Mouse (Mus musculus) fibroblast of lung, adult 2 months (primary cell): Measurements from ENCODE around the gene Ciao2a.

ENCODE experiments used
- DNase-seq: peaks from one replicate; pipeline ENCODE4 v3.0.0-alpha.2; 2011; ENCODE audit warnings: low read depth

Gene Ciao2a

GRCm38 (mm10) chr9:66162995-66163394 is 36.6 kb downstream of the Ciao2a start:
- DNase-seq, result no peak

DNA sequence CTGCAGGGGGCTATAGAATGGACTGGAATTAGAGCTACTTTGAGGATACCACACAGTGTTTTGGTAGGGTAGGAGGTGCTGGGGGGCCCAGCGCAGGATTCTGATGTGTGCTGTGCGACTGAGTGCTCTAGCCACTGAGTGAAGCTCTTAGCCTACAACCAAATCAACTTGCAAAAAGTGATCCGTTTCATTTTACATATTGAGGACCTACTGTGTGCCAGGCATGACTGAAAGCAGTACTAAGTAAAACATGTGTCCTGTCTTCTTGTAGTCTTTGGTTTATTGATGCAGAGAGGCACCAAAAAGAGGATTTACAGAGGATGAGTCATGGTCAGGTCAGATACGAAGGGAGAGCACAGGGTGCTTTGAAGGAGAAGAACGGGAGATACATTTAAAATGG is 40.8 kb downstream of the Ciao2a start:
- no peak for DNase-seq

DNA sequence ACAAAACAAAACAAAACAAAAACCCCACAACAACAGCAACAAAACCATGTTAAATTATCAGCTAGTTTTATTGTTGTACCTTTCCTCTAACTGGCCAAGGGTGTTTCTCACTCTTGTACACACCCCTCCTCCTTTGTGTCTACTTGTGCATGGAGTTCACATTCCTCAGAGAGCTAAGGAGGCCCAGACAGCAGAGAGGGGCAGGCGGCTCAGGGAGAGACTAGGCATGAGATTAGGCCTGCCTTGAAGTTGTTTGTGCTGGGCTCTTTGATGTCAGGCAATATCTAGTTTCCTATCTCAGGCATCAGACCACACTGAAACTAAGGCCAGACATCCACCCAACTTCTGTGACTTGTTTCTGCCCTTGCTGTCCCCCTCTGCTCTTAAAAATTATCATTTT is 41.8 kb downstream of the Ciao2a start:
- DNase-seq, result no peak

- DNase-seq, result no peak
Measured at GRCm38 (mm10) chr9:66170506-66170905, 44.1 kb downstream of the Ciao2a start.

DNA sequence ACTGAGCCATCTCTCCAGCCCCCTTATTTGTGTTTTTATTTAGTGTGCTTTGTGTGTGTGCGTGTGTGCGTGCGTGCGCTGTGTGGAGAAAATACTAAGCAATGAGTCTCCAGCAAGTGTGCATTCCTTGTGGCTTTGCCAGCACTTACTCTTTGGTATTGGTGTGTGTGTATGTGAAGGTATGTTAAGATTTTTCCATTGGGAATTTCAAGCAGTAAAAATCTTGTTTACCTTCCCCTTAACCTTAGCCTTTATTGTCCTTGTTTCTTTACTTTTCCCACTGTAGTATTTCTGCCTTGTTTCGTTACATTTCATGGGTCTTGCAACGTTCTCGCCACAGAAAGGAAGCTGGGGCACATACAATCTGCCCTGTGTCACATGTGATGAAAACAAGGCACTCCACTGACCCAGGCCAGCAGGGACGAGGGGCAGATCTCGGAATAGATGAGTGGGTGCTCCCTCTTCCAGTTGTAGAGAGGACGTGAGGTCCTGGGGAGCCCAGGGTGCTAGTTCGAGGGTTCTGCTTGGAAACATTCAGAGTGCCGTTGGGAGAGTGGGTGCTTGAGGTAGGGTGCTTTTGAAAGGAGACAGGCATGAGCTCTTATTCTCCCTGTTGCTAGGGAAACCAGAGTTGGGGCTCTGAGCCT is 45.0 kb downstream of the Ciao2a start:
- DNase-seq, result no peak

GRCm38 (mm10) chr9:66173316-66173855 is 47.0 kb downstream of the Ciao2a start:
- DNase-seq, result no peak

DNA sequence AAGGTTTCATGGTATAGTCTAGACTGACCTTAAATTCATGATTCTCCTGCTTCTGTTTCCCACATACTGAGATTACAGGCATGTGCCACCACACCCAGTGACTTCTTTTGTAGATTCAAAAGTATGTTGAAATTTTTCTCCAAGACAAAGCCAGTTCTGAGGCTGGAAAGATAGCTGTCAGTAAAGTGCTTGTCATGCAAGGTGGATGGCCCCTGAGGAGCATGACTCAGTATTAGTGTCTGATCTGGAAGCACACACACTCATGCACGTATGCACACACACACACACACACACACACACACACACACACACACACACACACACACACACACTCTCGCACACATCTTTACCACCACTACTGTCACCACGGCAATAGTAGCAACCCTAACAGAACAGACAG is 48.6 kb downstream of the Ciao2a start:
- no peak for DNase-seq

DNA sequence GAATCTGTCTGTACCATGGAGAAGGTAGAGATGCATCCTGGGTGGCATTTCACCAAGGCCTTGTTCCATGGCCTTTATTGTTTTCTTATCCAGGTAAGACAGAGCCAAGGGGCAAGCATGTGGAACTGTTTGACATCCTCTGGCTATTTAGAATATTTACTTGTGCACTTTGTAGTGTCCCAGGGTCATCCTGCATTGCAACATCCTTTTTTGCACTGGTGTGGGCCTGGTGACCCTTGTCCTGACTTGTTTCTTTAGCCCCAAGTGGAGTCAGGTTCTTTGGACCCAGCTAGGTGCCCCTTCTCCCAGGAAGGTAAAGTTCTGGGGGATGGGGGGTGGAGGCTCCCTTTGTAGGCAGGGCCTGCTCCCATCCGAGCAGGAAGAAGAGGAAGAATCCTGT is 51.6 kb downstream of the Ciao2a start:
- no peak for DNase-seq

DNA sequence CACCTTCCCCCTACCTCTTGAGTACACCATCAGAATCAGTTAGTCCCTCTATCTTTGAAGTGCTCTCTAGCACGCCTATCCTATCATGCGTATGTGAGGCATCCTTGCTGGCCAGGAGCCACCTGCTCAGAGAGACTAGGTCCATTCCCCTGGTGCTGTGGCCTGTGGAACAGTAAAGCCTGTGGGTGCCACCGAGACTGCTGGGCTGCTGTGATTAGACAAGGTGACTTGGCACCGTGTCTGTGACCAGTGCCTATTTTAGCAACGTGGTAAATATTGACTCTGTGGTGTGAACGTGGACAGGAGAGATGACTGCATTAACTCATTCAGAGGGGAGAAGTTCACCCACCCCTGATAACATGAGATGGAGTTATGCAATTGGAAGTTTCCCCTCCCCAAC is 53.4 kb downstream of the Ciao2a start:
- no peak for DNase-seq

DNA sequence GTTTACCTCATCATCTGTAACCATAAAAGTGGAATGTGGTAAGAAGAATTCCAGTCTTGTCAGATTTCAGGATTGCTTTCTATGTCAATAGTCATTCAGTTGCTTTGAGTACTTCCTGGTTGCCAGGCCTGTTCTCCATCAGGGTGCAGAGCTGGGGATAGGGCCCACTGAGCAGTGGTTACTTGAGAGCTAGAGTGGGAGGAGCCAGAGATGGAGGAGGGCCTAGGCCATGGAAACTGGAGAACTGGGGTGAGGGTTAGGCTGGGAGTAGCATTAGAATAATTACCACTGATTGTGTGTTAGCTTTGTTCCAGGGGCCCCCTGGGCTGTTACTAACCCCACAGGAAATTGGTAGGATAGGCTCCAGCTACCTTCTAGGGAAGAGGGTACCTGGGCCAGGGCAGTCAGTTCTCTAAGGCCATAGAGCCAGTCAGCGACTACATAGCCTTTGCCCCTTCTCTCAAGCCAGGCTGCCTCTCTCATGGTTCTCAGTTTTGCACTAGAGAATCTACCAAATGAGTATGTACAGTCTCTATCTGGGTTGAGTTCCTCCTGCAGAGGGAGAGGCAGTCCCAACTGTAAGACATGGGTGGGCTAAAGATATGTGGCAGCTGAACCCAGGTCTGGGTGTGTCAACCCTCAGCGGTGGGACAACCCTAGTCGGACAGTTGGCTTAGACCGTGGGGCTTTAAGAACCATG is 54.9 kb downstream of the Ciao2a start:
- no peak for DNase-seq

DNA sequence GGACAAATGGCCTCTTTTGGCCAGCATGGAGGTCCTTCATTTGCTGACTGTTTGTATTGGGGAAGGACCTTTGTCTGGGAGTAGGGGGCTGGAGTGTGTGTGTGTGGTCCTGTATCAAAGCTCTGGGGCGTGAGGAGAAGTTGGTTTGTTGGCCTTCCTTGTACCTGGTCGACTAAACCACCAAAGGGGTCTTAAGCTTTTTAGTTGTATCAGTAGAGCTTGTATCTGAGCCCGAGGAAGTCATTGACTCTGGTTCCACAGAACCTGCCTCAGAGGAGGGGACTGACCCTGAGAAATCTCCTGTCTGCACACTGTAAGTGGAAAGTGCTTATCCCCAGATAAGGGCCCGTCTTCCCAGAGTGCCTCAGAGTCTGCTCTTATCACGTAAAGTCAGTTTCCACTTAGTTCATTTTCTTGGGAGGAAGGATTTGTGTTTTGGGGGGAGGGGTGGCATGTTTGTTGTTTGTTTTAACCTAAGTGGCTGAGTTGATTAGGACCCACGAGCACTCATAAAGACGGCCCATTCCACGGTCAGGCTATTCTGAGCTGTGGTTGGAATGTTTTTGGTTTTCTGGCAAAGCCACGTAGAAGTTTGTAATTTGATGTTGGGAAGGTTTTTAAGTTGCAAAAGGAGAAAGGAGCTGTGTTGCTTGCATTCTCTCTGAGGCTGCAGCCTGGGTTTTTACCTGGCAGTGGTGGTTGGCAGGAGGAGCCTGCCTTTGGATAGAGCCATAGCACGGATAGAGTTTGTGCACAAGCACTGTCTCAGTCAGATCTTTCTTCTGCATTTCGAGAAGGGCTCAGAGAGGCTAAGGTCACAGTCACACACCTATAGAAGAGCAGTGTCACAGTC is 55.6 kb downstream of the Ciao2a start:
- no peak for DNase-seq

GRCm38 (mm10) chr9:66182679-66182993 is 56.2 kb downstream of the Ciao2a start:
- no peak for DNase-seq

DNA sequence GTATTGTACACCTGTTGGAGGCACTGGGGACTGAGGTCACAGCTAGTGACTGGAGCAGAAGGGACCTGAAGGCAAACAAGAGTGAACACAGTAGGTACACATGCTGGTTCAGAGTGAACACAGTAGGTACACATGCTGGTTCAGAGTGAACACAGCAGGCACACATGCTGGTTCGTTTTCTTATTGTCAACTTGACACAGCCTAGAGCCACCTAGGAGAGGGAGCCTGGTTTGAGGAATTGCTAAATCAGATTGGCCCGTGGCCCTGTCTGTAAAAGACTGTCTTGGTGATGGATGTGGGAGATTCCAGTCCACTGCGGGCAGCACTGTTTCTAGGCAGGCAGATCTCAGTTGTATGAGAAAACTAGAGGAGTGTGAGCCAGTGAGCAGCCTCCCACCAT is 56.6 kb downstream of the Ciao2a start:
- DNase-seq, result no peak

DNA sequence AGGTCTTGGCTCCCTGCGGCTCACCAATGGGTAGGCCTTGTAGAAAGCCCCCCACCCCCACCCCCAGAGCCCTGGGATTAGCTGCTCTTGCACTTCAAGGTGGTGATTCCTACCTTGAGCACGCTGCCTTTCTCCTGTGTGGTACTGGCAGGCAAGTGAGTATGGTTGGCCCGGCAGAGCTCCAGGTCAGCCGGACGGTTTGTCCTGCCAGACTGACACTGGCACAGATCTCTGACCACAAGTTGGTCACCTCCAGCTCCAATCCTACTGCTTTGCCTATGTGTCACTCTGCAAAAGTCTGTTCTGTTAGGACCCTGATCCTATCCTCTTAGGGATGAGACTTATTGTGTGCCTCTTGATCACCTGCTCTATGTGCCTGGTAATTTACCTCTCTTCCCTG is 58.2 kb downstream of the Ciao2a start:
- no peak for DNase-seq

GRCm38 (mm10) chr9:66186426-66186825 is 60.0 kb downstream of the Ciao2a start:
- no peak for DNase-seq
